Mouse (Mus musculus) intestine, postnatal 0 days (tissue): Measurements from ENCODE around the gene Slc16a13. TPM values are rescaled to one million over a fixed set of nuclear protein-coding genes. Genes with fewer than 3 reads are reported as not detected.

ENCODE experiments used
- ATAC-seq: fragments of 200-750 bp; cut with Nextera tagmentation; 2 replicates; pipeline ENCODE4 v1.8.0; 2017; ENCODE audit warnings: mild to moderate bottlenecking, moderate TSS enrichment, moderate library complexity
- H3K27ac ChIP-seq: fragments of 300-500 bp; sonication (generic); 2 replicates; pipeline ENCODE4 v1.5.1; 2014; ENCODE audit warnings: mild to moderate bottlenecking, low read depth, low read length, moderate library complexity
- H3K27me3 ChIP-seq: fragments of 300-500 bp; sonication (generic); replicated peaks from 2 replicates; pipeline ENCODE4 v1.6.1; 2014; ENCODE audit warnings: low read length, mixed read lengths; ENCODE audit not compliant: control insufficient read depth, insufficient read depth
- H3K36me3 ChIP-seq: fragments of 300-500 bp; sonication (generic); 2 replicates; pipeline ENCODE4 v1.6.1; 2014; ENCODE audit warnings: mild to moderate bottlenecking, moderate library complexity; ENCODE audit not compliant: control insufficient read depth, insufficient read depth
- H3K4me1 ChIP-seq: fragments of 300-500 bp; sonication (generic); replicated peaks from 2 replicates; pipeline ENCODE4 v1.6.1; 2014; ENCODE audit warnings: antibody characterized with exemption, low read length, mixed read lengths; ENCODE audit not compliant: control insufficient read depth, insufficient read depth
- H3K4me2 ChIP-seq: fragments of 300-500 bp; sonication (generic); replicated peaks from 2 replicates; pipeline ENCODE4 v1.6.1; 2014; ENCODE audit warnings: low read depth, mild to moderate bottlenecking, moderate library complexity
- H3K4me3 ChIP-seq: fragments of 300-500 bp; sonication (generic); 2 replicates; pipeline ENCODE4 v1.5.1; 2014; ENCODE audit warnings: low read depth, low read length
- H3K9ac ChIP-seq: fragments of 300-500 bp; sonication (generic); 2 replicates; pipeline ENCODE4 v1.6.1; 2014; ENCODE audit warnings: mild to moderate bottlenecking, low read depth, low read length
- H3K9me3 ChIP-seq: fragments of 300-500 bp; sonication (generic); 2 replicates; pipeline ENCODE4 v1.6.1; 2016; ENCODE audit warnings: mixed run types; ENCODE audit not compliant: control insufficient read depth
- CTCF ChIP-seq: sonication (generic); IDR thresholded peaks from 2 replicates; pipeline ENCODE4 v1.5.1; 2016; ENCODE audit warnings: low read depth, mild to moderate bottlenecking, control low read depth, antibody characterized with exemption, moderate library complexity
- WGBS: fragments of 180-500 bp; shearing (Covaris S2); extraction: QIAGEN DNeasy Blood & Tissue Kit; methylation state at CpG from one replicate; pipeline ENCODE4 v1.1.7; 2014; 5-methylcytosine and 5-hydroxymethylcytosine counted together
- microRNA counts: library from miRNA; unstranded; fragments of <30 nt; microRNA quantifications from one replicate; lab custom pipeline; 2016
- microRNA-seq: library from miRNA; unstranded; fragments of <30 nt; microRNA quantifications from one replicate; pipeline ENCODE4, GENCODE M21; 2016
- polyA plus RNA-seq: library from polyadenylated mRNA; unstranded; fragments of >200 nt; fragmentation: Nextera tagmentation; extraction: Ambion mirVana; gene quantifications from 2 replicates; pipeline ENCODE4 v1.2.1, GENCODE M21; 2015

Gene Slc16a13
- polyA plus RNA-seq, 1 experiment from 2014 or later, result 9.9 TPM

GRCm38 (mm10) chr11:70168136-70168535 lies 52.7 kb downstream of the Slc16a13 start:
- no peaks in the 10 kb centered on the region for H3K27me3 ChIP-seq
- H3K9me3 ChIP-seq, result no peaks in the 10 kb centered on the region
- no peak overlapping the region for H3K27ac ChIP-seq
- H3K36me3 ChIP-seq, result no peaks in the 10 kb centered on the region
- ATAC-seq, result no peak
- H3K4me3 ChIP-seq, result no peak overlapping the region
- H3K9ac ChIP-seq, result no peak overlapping the region
- no peaks in the 10 kb centered on the region for H3K4me1 ChIP-seq
- no peak overlapping the region for H3K4me2 ChIP-seq
- 59% methylated on average over 7 of the region's 7 CpGs for WGBS
- no peak for TF ChIP-seq CTCF

MicroRNAs within 50 kb of the gene (microRNA counts, 519-probe panel; counts per million panel counts)
- microRNA mmu-miR-195 (lab: Ali Mortazavi, UCI) (2,090 counts per million, percentile 15 among the panel's probes with 10 or more counts), microRNA mmu-miR-497 (lab: Ali Mortazavi, UCI) (2,367 counts per million, percentile 20 among the panel's probes with 10 or more counts)

Small RNA genes lying within 50 kb of the gene (microRNA-seq; reads per million reads assigned to microRNA genes)
- 1,362 reads per million, percentile 79 among the genes with 10 or more reads in this experiment for gene Mir195a
- not detected for gene Mir497
- gene Mir497b, result not detected

Other genes starting within 250 kb of the Slc16a13 start
- gene Ctdnep1, start 239.9 kb downstream of the Slc16a13 start, polyA plus RNA-seq, result 23.2 and 24.1 TPM in 2 replicates
- 56.8 and 57.7 TPM in 2 replicates for gene Elp5, start 238.5 kb downstream of the Slc16a13 start, polyA plus RNA-seq
- gene Gabarap, start 229.9 kb downstream of the Slc16a13 start, polyA plus RNA-seq, result 1,065 and 1,136 TPM in 2 replicates
- gene Phf23, start 225.3 kb downstream of the Slc16a13 start, polyA plus RNA-seq, result 32.6 and 37.7 TPM in 2 replicates
- 9.1 TPM in 2 replicates for gene Dvl2, start 220.5 kb downstream of the Slc16a13 start, polyA plus RNA-seq
- 203 and 215 TPM in 2 replicates for gene Acadvl, start 205.7 kb downstream of the Slc16a13 start, polyA plus RNA-seq
- 1.4 and 1.8 TPM in 2 replicates for gene Dlg4, start 204.1 kb downstream of the Slc16a13 start, polyA plus RNA-seq
- not detected in 2 replicates for gene Asgr1, start 167.0 kb downstream of the Slc16a13 start, polyA plus RNA-seq
- 0.10 and 0.18 TPM in 2 replicates for gene Asgr2, start 128.4 kb downstream of the Slc16a13 start, polyA plus RNA-seq
- gene Mgl2, start 90.7 kb downstream of the Slc16a13 start, polyA plus RNA-seq, result 0.50 and 0.81 TPM in 2 replicates
- gene Clec10a, start 64.9 kb downstream of the Slc16a13 start, polyA plus RNA-seq, result 0.78 and 1.1 TPM in 2 replicates
- gene Slc16a11, start 8.3 kb downstream of the Slc16a13 start, polyA plus RNA-seq, result 3.6 and 4.5 TPM in 2 replicates
- gene Bcl6b, start 8.7 kb upstream of the Slc16a13 start, polyA plus RNA-seq, result 3.6 and 4.4 TPM in 2 replicates
- 70.3 and 72.7 TPM in 2 replicates for gene 0610010K14Rik, start 16.9 kb upstream of the Slc16a13 start, polyA plus RNA-seq
- gene Gm21988, start 18.8 kb upstream of the Slc16a13 start, polyA plus RNA-seq, result 11.2 and 11.3 TPM in 2 replicates
- gene Rnasek, start 18.8 kb upstream of the Slc16a13 start, polyA plus RNA-seq, result 628 and 645 TPM in 2 replicates
- gene Alox12, start 34.3 kb upstream of the Slc16a13 start, polyA plus RNA-seq, result 0.68 and 0.71 TPM in 2 replicates
- gene Alox12e, start 101.6 kb upstream of the Slc16a13 start, polyA plus RNA-seq, result 0.07 TPM in 1 of 2 replicates, not detected in the other
- 0.12 and 0.33 TPM in 2 replicates for gene Alox15, start 131.0 kb upstream of the Slc16a13 start, polyA plus RNA-seq
- 9.5 and 9.9 TPM in 2 replicates for gene Pelp1, start 189.0 kb upstream of the Slc16a13 start, polyA plus RNA-seq
- gene Arrb2, start 211.6 kb upstream of the Slc16a13 start, polyA plus RNA-seq, result 7.4 and 7.8 TPM in 2 replicates
- gene Med11, start 230.9 kb upstream of the Slc16a13 start, polyA plus RNA-seq, result 30.1 and 30.7 TPM in 2 replicates
- 1.4 and 1.5 TPM in 2 replicates for gene Zmynd15, start 238.4 kb upstream of the Slc16a13 start, polyA plus RNA-seq
- 33.8 and 39.3 TPM in 2 replicates for gene Cxcl16, start 238.9 kb upstream of the Slc16a13 start, polyA plus RNA-seq